Mouse (Mus musculus): ENCODE data around the gene H2-Q4. TPM values are rescaled to one million over a fixed set of nuclear protein-coding genes. Genes with fewer than 3 reads are reported as not detected.

The H2-Q4 gene
- 9.9 and 11.3 TPM in 2 replicates for polyA plus RNA-seq (2012; rRNA removed)

GRCm38 (mm10) chr17:35379369-35379728 lies at the start of gene H2-Q4:
TSS of gene H2-Q4 (plus strand) at chr17:35379617.

GRCm38 (mm10) chr17:35342071-35342671 lies 37.2 kb upstream of the H2-Q4 start, which contains the start of gene H2-Q2:
TSS of gene H2-Q2 (plus strand) at chr17:35342242.

GRCm38 (mm10) chr17:35424624-35425416 lies 45.4 kb downstream of the H2-Q4 start, which contains the start of gene H2-Q6:
TSS of gene H2-Q6 (plus strand) at chr17:35424850.

Other genes with a start within 250 kb of the H2-Q4 start
- gene Apom, start 247.6 kb upstream of the H2-Q4 start, polyA plus RNA-seq (2012; rRNA removed): 10.2 and 22.4 TPM in 2 replicates
- gene Bag6, start 244.4 kb upstream of the H2-Q4 start, polyA plus RNA-seq (2012; rRNA removed): 201 and 247 TPM in 2 replicates
- 320 and 416 TPM in 2 replicates for gene Prrc2a, start 214.7 kb upstream of the H2-Q4 start, polyA plus RNA-seq (2012; rRNA removed)
- gene Aif1, start 203.5 kb upstream of the H2-Q4 start, polyA plus RNA-seq (2012; rRNA removed): 3.3 and 4.8 TPM in 2 replicates
- gene Lst1, start 191.2 kb upstream of the H2-Q4 start, polyA plus RNA-seq (2012; rRNA removed): 7.8 and 12.4 TPM in 2 replicates
- gene Ltb, start 185.2 kb upstream of the H2-Q4 start, polyA plus RNA-seq (2012; rRNA removed): 0.25 and 0.34 TPM in 2 replicates
- 0.07 and 0.09 TPM in 2 replicates for gene Tnf, start 177.6 kb upstream of the H2-Q4 start, polyA plus RNA-seq (2012; rRNA removed)
- gene Lta, start 174.3 kb upstream of the H2-Q4 start, polyA plus RNA-seq (2012; rRNA removed): 0.04 and 0.07 TPM in 2 replicates
- not detected in 2 replicates for gene Gm16181, start 158.8 kb upstream of the H2-Q4 start, polyA plus RNA-seq (2012; rRNA removed)
- gene Atp6v1g2, start 146.0 kb upstream of the H2-Q4 start, polyA plus RNA-seq (2012; rRNA removed): 17.3 and 17.7 TPM in 2 replicates
- 12.8 and 19.3 TPM in 2 replicates for gene Nfkbil1, start 143.8 kb upstream of the H2-Q4 start, polyA plus RNA-seq (2012; rRNA removed)
- 967 and 1,050 TPM in 2 replicates for gene Ddx39b, start 137.9 kb upstream of the H2-Q4 start, polyA plus RNA-seq (2012; rRNA removed)
- gene H2-D1, start 116.9 kb upstream of the H2-Q4 start, polyA plus RNA-seq (2012; rRNA removed): 19.9 and 27.4 TPM in 2 replicates
- 0.04 and 0.06 TPM in 2 replicates for gene H2-Q1, start 59.2 kb upstream of the H2-Q4 start, polyA plus RNA-seq (2012; rRNA removed)
- 0.43 and 1.0 TPM in 2 replicates for gene H2-Q2, start 37.4 kb upstream of the H2-Q4 start, polyA plus RNA-seq (2012; rRNA removed)
- gene H2-Q6, start 45.2 kb downstream of the H2-Q4 start, polyA plus RNA-seq (2012; rRNA removed): 1.5 and 2.1 TPM in 2 replicates
- gene H2-Q7, start 59.5 kb downstream of the H2-Q4 start, polyA plus RNA-seq (2012; rRNA removed): 15.0 and 17.0 TPM in 2 replicates
- 2.2 and 4.0 TPM in 2 replicates for gene H2-Q10, start 90.5 kb downstream of the H2-Q4 start, polyA plus RNA-seq (2012; rRNA removed)
- 0.24 and 0.57 TPM in 2 replicates for gene Pou5f1, start 126.4 kb downstream of the H2-Q4 start, polyA plus RNA-seq (2012; rRNA removed)
- 31.4 and 45.2 TPM in 2 replicates for gene Tcf19, start 137.2 kb downstream of the H2-Q4 start, polyA plus RNA-seq (2012; rRNA removed)
- gene Cchcr1, start 137.5 kb downstream of the H2-Q4 start, polyA plus RNA-seq (2012; rRNA removed): 36.9 and 61.2 TPM in 2 replicates
- 1.4 and 1.9 TPM in 2 replicates for gene Psors1c2, start 153.6 kb downstream of the H2-Q4 start, polyA plus RNA-seq (2012; rRNA removed)
- 0.04 TPM in 2 replicates for gene Cdsn, start 172.5 kb downstream of the H2-Q4 start, polyA plus RNA-seq (2012; rRNA removed)
- gene 2300002M23Rik, start 187.8 kb downstream of the H2-Q4 start, polyA plus RNA-seq (2012; rRNA removed): not detected in 2 replicates
- not detected in 2 replicates for gene Sfta2, start 221.9 kb downstream of the H2-Q4 start, polyA plus RNA-seq (2012; rRNA removed)
- gene Gm9573, start 247.0 kb downstream of the H2-Q4 start, polyA plus RNA-seq (2012; rRNA removed): not detected in 2 replicates